Mouse (Mus musculus) hematopoietic stem cell, adult 5-6 weeks (primary cell): ENCODE measurements around the gene Tmed2. TPM values are rescaled to one million over a fixed set of nuclear protein-coding genes. Genes with fewer than 3 reads are reported as not detected.
A peak's percentile ranks its signal among the peaks of the same experiment; 100 is the strongest.
"Not testable (repeated sequence)": the region's sequence is repeated elsewhere in the genome, so short reads cannot be mapped to it uniquely, and the experiment has no call there.

Experiments
- ATAC-seq, 2 experiments: fragments of 125-278 bp in 1 of 2; replicated peaks in 1 of 2; 2 replicates each; pipeline ENCODE4 v1.8.0; 2016 to 2017; ENCODE audit warnings: inconsistent platforms in 2 of 2, mild to moderate bottlenecking in 2 of 2, moderate number of reproducible peaks in 2 of 2, low read depth in 1 of 2, moderate TSS enrichment in 1 of 2; ENCODE audit not compliant: low FRiP score in 2 of 2, poor library complexity in 2 of 2, severe bottlenecking in 2 of 2, insufficient read depth in 1 of 2, low TSS enrichment in 1 of 2
- total RNA-seq: library from RNA; stranded (forward); fragments of 172-1452, 232-1000 nt; gene quantifications from 2 replicates; pipeline ENCODE4 v1.2.3, GENCODE M21; 2017

Tmed2 gene
- total RNA-seq, 1 experiment from 2014 or later, result 912 TPM

- ATAC-seq, result not testable (repeated sequence)
Measured at GRCm38 (mm10) chr5:124550737-124551136, 10.2 kb downstream of the Tmed2 start.

- not testable (repeated sequence) for ATAC-seq
Measured at GRCm38 (mm10) chr5:124551349-124552093, 11.0 kb downstream of the Tmed2 start.

GRCm38 (mm10) chr5:124552094-124552472 lies 11.6 kb downstream of the Tmed2 start:
- no peak for ATAC-seq

GRCm38 (mm10) chr5:124552558-124553307 lies 12.2 kb downstream of the Tmed2 start, which contains the start of gene Ddx55:
TSS of gene Ddx55 (plus strand) at chr5:124552864.
- ATAC-seq, result peak; percentile 93 to 96

- no peak for ATAC-seq
Measured at GRCm38 (mm10) chr5:124553607-124554006, 13.1 kb downstream of the Tmed2 start.

- no peak for ATAC-seq
Measured at GRCm38 (mm10) chr5:124555145-124555544, 14.7 kb downstream of the Tmed2 start.

GRCm38 (mm10) chr5:124571068-124571467 lies 30.6 kb downstream of the Tmed2 start:
- no peak for ATAC-seq

- ATAC-seq, result no peak
Measured at GRCm38 (mm10) chr5:124575467-124575866, 35.0 kb downstream of the Tmed2 start.

- peak; percentile 88 to 94 for ATAC-seq
Measured at GRCm38 (mm10) chr5:124578633-124579317, 38.3 kb downstream of the Tmed2 start, which contains the start of the genes Eif2b1 and Gtf2h3. TSS of gene Eif2b1 (minus strand) at chr5:124579131. TSS of gene Gtf2h3 (plus strand) at chr5:124579140.

- peak; percentile 14 to 29; a peak in 1 of 4 replicates for ATAC-seq
Measured at GRCm38 (mm10) chr5:124582515-124582914, 42.0 kb downstream of the Tmed2 start.

- ATAC-seq, result no peak
Measured at GRCm38 (mm10) chr5:124592768-124593167, 52.3 kb downstream of the Tmed2 start.

- peak; percentile 96 for ATAC-seq
Measured at GRCm38 (mm10) chr5:124598224-124599174, 58.0 kb downstream of the Tmed2 start.

GRCm38 (mm10) chr5:124599726-124600125 lies 59.2 kb downstream of the Tmed2 start:
- not testable (repeated sequence) for ATAC-seq
